Mouse (Mus musculus) brain, adult 10 weeks (tissue): ENCODE results near the gene Chrna1. TPM values are rescaled to one million over a fixed set of nuclear protein-coding genes. Genes with fewer than 3 reads are reported as not detected.

Experiments used
- polyA plus RNA-seq: library from polyadenylated mRNA; stranded (reverse); fragments of 350-450 nt; fragmentation: Illumina TruSeq; extraction: RNeasy Lipid Tissue Mini Kit (QIAGEN cat#74804); gene quantifications from one replicate; pipeline ENCODE4 v1.2.3, GENCODE M21; 2015; ENCODE audit warnings: low read depth, low replicate concordance

Gene Chrna1
- 0.31 TPM for polyA plus RNA-seq

DNA sequence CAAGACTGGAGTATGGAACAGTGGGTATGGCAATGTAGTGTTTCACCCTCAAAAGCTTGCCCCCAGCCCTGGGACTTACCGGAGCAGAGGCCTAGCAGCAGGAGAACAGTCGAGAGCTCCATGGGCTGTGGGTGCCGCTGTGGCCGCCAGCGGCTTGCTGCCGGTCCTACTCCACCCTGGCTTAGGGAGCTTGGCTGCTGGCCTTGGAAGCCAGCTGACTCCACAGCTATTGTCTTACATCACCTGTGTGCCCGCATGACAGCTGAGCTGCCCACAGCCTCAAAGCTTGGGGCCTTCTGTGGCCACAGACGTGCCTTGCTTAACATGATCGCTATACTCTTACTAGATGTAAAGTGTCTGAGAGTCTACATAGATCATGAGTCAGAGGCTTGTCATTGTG, at the start of gene Chrna1:
Gene Chrna1, minus strand, starts transcription at position 173 of the 400 bp plus-strand sequence.

DNA sequence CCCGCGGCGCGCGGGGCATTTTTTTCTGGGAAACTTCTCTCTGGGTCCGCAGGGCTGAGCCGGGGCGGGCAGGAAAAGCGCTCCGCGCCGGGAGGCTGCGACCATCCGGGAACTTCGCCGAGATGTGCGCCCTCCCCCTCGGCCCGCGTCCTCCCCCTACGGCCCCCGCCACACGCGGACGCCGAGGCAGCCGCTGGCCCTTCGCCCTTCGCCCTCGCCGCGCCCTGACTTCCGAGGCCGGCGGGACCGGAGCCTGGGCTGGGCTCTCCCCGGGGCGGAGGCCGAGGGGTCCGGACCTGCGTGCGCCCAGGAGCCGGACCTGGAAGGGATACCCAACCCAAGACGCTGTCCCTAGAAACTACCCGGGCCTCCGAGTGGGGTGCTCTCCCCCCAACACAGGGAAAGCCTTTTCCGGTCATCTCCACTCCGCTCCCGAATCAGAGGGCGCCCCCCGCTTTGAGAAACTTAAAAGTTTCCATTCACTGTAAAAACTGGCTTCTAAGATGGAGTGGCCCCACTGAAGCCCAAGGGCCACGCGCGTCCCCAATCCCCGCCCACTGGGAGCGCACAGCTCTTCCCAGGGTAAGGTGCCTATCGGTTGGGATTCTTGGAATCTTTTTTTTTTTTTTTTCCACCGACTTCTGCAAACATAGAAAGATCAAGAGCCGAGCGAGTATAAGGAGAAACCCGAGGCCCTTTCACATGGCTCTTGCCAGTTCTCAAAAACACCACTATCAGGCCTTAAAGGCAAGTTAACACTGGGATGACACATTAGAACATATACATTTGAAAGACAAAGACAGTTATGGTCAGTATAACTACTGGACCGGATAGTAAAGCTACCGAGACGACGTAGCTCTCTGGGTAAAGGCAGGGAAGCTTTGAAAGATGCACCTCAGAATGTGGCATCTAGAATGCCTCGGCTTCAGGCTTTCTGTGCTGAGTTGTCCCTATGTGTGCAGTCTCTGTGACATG, 50.5 kb downstream of the Chrna1 start, which contains the start of gene Wipf1:
Gene Wipf1, minus strand, starts transcription at position 379 of the 975 bp plus-strand sequence.

Other genes starting within 250 kb of the Chrna1 start
- gene Gpr155, start 193.8 kb downstream of the Chrna1 start, polyA plus RNA-seq = 37.1 TPM
- gene Wipf1, start 50.6 kb downstream of the Chrna1 start, polyA plus RNA-seq = 7.7 TPM
- 1,525 TPM for gene Chn1, start 195.0 kb upstream of the Chrna1 start, polyA plus RNA-seq